Mouse (Mus musculus): ENCODE measurements around the gene Stard10.
A peak's percentile ranks its signal among the peaks of the same experiment; 100 is the strongest.

The Stard10 gene

GRCm38 (mm10) chr7:101302691-101303090, 14.2 kb upstream of the Stard10 start:
- no peak for DNase-seq (ENCODE audit: low read depth)

- DNase-seq (ENCODE audit: low read depth): no peak
Measured at GRCm38 (mm10) chr7:101306841-101307240, 10.0 kb upstream of the Stard10 start.

- DNase-seq (ENCODE audit: low read depth): no peak
Measured at GRCm38 (mm10) chr7:101309985-101310326, 6.9 kb upstream of the Stard10 start.

GRCm38 (mm10) chr7:101310327-101311028, 6.4 kb upstream of the Stard10 start:
- DNase-seq (ENCODE audit: low read depth): peak; percentile 100

- no peak for DNase-seq (ENCODE audit: low read depth)
Measured at GRCm38 (mm10) chr7:101311061-101311460, 5.8 kb upstream of the Stard10 start.

- no peak for DNase-seq (ENCODE audit: low read depth)
Measured at GRCm38 (mm10) chr7:101313033-101313432, 3.9 kb upstream of the Stard10 start.

- DNase-seq (ENCODE audit: low read depth): no peak
Measured at GRCm38 (mm10) chr7:101314396-101314795, 2.5 kb upstream of the Stard10 start.

GRCm38 (mm10) chr7:101315699-101316098, 1.2 kb upstream of the Stard10 start:
- no peak for DNase-seq (ENCODE audit: low read depth)

GRCm38 (mm10) chr7:101316591-101317001, 290 bp upstream of the Stard10 start:
- no peak for DNase-seq (ENCODE audit: low read depth)

GRCm38 (mm10) chr7:101318848-101319247, 2.0 kb downstream of the Stard10 start:
- no peak for DNase-seq (ENCODE audit: low read depth)

GRCm38 (mm10) chr7:101319796-101320195, 2.9 kb downstream of the Stard10 start:
- DNase-seq (ENCODE audit: low read depth): no peak

- peak; percentile 75 for DNase-seq (ENCODE audit: low read depth)
Measured at GRCm38 (mm10) chr7:101320399-101321217, 3.7 kb downstream of the Stard10 start.

GRCm38 (mm10) chr7:101321218-101321827, 4.4 kb downstream of the Stard10 start:
- DNase-seq (ENCODE audit: low read depth): peak; percentile 51

GRCm38 (mm10) chr7:101323141-101323594, 6.3 kb downstream of the Stard10 start:
- no peak for DNase-seq (ENCODE audit: low read depth)

- DNase-seq (ENCODE audit: low read depth): no peak
Measured at GRCm38 (mm10) chr7:101324142-101324962, 7.5 kb downstream of the Stard10 start.

GRCm38 (mm10) chr7:101326006-101326405, 9.1 kb downstream of the Stard10 start:
- DNase-seq (ENCODE audit: low read depth): no peak

- no peak for DNase-seq (ENCODE audit: low read depth)
Measured at GRCm38 (mm10) chr7:101327263-101327662, 10.4 kb downstream of the Stard10 start.

GRCm38 (mm10) chr7:101327786-101328185, 10.9 kb downstream of the Stard10 start:
- no peak for DNase-seq (ENCODE audit: low read depth)

GRCm38 (mm10) chr7:101328621-101329158, 11.8 kb downstream of the Stard10 start:
- no peak for DNase-seq (ENCODE audit: low read depth)

- DNase-seq (ENCODE audit: low read depth): no peak
Measured at GRCm38 (mm10) chr7:101329606-101330005, 12.7 kb downstream of the Stard10 start.

GRCm38 (mm10) chr7:101330074-101330840, 13.4 kb downstream of the Stard10 start:
- DNase-seq (ENCODE audit: low read depth): no peak
